In genomic region chr15:56554386-56554785, GRCm38 (mm10) we compare ENCODE assay signal across 15 mouse cellular contexts.
DNase-seq lines count a peak whose midpoint lies in the region; ATAC-seq lines count a peak whose summit lies in the region.
"Had no signal": no experiment of that assay in that cellular context is flagged by ENCODE, and none has a peak within 500 bp of the region (broad histone marks: within the 10 kb centered on the region; RNA-seq: fewer than 3 reads in every experiment).

No protein-coding gene starts in this region.

- H3K9ac ChIP-seq in forebrain, embryonic 13.5 days, result no peak overlapping the region
- H3K9ac ChIP-seq: hindbrain, embryonic 13.5 days; neural tube, embryonic 15.5 days had no signal

- H3K4me1 ChIP-seq in limb, embryonic 10.5 days, result no peaks in the 10 kb centered on the region
- no peaks in the 10 kb centered on the region for H3K4me1 ChIP-seq in forebrain, embryonic 13.5 days
- H3K4me1 ChIP-seq: forebrain, embryonic 10.5 days; hindbrain, embryonic 13.5 days; neural tube, embryonic 15.5 days had no signal

- H3K27me3 ChIP-seq in limb, embryonic 10.5 days (ENCODE audit: low read depth, poor library complexity, severe bottlenecking), result no peaks in the 10 kb centered on the region
- no peaks in the 10 kb centered on the region for H3K27me3 ChIP-seq in forebrain, embryonic 13.5 days
- H3K27me3 ChIP-seq: hindbrain, embryonic 13.5 days; neural tube, embryonic 15.5 days had no signal

- H3K27ac ChIP-seq in limb, embryonic 10.5 days, result no peak overlapping the region
- H3K27ac ChIP-seq in forebrain, embryonic 13.5 days, result no peak overlapping the region
- H3K27ac ChIP-seq: forebrain, embryonic 10.5 days; hindbrain, embryonic 13.5 days; neural tube, embryonic 15.5 days had no signal

- no peak for ATAC-seq in forebrain, embryonic 13.5 days

- WGBS in limb, embryonic 10.5 days, result 70% methylated on average over 3 of the region's 3 CpGs
- WGBS in forebrain, embryonic 13.5 days, result 84% methylated on average over 3 of the region's 3 CpGs

- peak; percentile 70 for DNase-seq in adrenal gland, adult 2 months
- no peak for DNase-seq in adrenal gland, postnatal 4 days (ENCODE audit: low spot score in 2 of 2)
- DNase-seq in lung, postnatal 25 days (ENCODE audit: low spot score), result peak; percentile 19
- no peak for DNase-seq in lung, postnatal 14 days
- DNase-seq in adrenal gland, postnatal 36 days, result peak; percentile 15 to 38
- peak; percentile 4 for DNase-seq in ovary, postnatal 36 days (ENCODE audit: low spot score)
- DNase-seq in limb, embryonic 10.5 days (ENCODE audit: low spot score), result no peak
- DNase-seq: cerebellum, adult 9-11 months; kidney, adult 18-20 months; lung, postnatal 4 days had no signal

- no peak overlapping the region for H3K4me2 ChIP-seq in forebrain, embryonic 13.5 days
- H3K4me2 ChIP-seq: hindbrain, embryonic 13.5 days; liver, embryonic 11.5 days; neural tube, embryonic 15.5 days had no signal

- H3K4me3 ChIP-seq in limb, embryonic 10.5 days, result no peak overlapping the region
- no peak overlapping the region for H3K4me3 ChIP-seq in forebrain, embryonic 13.5 days
- H3K4me3 ChIP-seq: forebrain, embryonic 10.5 days; hindbrain, embryonic 13.5 days; neural tube, embryonic 15.5 days had no signal

- no peaks in the 10 kb centered on the region for H3K9me3 ChIP-seq in limb, embryonic 10.5 days (replicated peaks)
- no peaks in the 10 kb centered on the region for H3K9me3 ChIP-seq in forebrain, embryonic 13.5 days (replicated peaks)
- H3K9me3 ChIP-seq: forebrain, embryonic 10.5 days; hindbrain, embryonic 13.5 days; neural tube, embryonic 15.5 days had no signal

- H3K36me3 ChIP-seq in limb, embryonic 10.5 days, result no peaks in the 10 kb centered on the region
- H3K36me3 ChIP-seq in forebrain, embryonic 13.5 days (ENCODE audit: poor library complexity, severe bottlenecking), result no peaks in the 10 kb centered on the region
- H3K36me3 ChIP-seq: forebrain, embryonic 10.5 days; hindbrain, embryonic 13.5 days; neural tube, embryonic 15.5 days had no signal

Comparison
In these comparisons a context has a peak if more than half of its experiments do, and no peak if none do; other contexts are left out.
1. DNase-seq: peak in adrenal gland, adult 2 months (single experiment), lung, postnatal 25 days (single experiment), adrenal gland, postnatal 36 days (2 of 2) and ovary, postnatal 36 days (single experiment); none in adrenal gland, postnatal 4 days (0 of 2), lung, postnatal 14 days (single experiment) and limb, embryonic 10.5 days (single experiment).